Mouse (Mus musculus): ENCODE measurements around the gene Lin7b. TPM values are rescaled to one million over a fixed set of nuclear protein-coding genes. Genes with fewer than 3 reads are reported as not detected.

Lin7b gene
- polyA plus RNA-seq, 1 experiment = 1.0 TPM

DNA sequence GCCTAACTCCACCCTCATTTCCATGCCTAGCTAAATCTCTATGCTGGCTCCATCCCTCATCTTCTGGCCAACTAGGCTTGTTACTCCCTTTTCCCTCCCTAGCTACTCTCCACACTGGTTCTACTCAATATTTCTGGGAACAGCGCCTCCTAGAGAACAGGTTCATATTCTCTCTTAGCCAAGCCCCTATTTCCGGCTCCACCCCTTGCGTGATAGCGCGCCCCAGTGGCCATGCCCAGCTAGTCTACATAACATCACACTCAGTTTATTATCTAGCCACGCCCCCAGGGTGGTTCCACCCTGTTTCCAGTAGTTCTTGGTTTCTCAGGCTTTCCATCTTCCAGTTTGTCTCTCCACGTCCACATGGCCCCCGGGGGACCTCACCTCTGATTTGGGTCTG lies 29.1 kb downstream of the Lin7b start:
- TF ChIP-seq POLR2A (IDR thresholded peaks at IDR 0.05; ENCODE audit: control insufficient read depth, extremely low read depth, insufficient read depth, low read length, poor library complexity) (no peak), CTCF (IDR thresholded peaks at IDR 0.05; ENCODE audit: borderline replicate concordance, control insufficient read depth, extremely low read depth, insufficient read depth, low read length, poor library complexity) (no peak)
- Histone ChIP-seq H3K27me3 (ENCODE audit: control insufficient read depth, insufficient read depth, low read length) (peaks cover 12% of the 10 kb centered on the region; the same call in 1 of the 2 replicates), H3K4me3 (ENCODE audit: control insufficient read depth, insufficient read depth, low read length) (no peak overlapping the region), H3K36me3 (ENCODE audit: control insufficient read depth, insufficient read depth, low read length) (no peaks in the 10 kb centered on the region), H3K27ac (ENCODE audit: control insufficient read depth, insufficient read depth, low read length) (no peak overlapping the region), H3K4me1 (replicated peaks; ENCODE audit: control insufficient read depth, insufficient read depth, low read length) (peaks cover 25% of the 10 kb centered on the region)
- peak; percentile 68 for DNase-seq
- WGBS = 7% methylated on average over 8 of the region's 8 CpGs

GRCm38 (mm10) chr7:45340669-45341068 lies 29.7 kb downstream of the Lin7b start:
- Histone ChIP-seq H3K27ac (ENCODE audit: control insufficient read depth, insufficient read depth, low read length) (no peak overlapping the region), H3K4me3 (ENCODE audit: control insufficient read depth, insufficient read depth, low read length) (no peak overlapping the region), H3K27me3 (ENCODE audit: control insufficient read depth, insufficient read depth, low read length) (peaks cover 12% of the 10 kb centered on the region; the same call in 1 of the 2 replicates), H3K4me1 (replicated peaks; ENCODE audit: control insufficient read depth, insufficient read depth, low read length) (peaks cover 25% of the 10 kb centered on the region), H3K36me3 (ENCODE audit: control insufficient read depth, insufficient read depth, low read length) (no peaks in the 10 kb centered on the region)
- TF ChIP-seq CTCF (IDR thresholded peaks at IDR 0.05; ENCODE audit: borderline replicate concordance, control insufficient read depth, extremely low read depth, insufficient read depth, low read length, poor library complexity) (no peak), POLR2A (IDR thresholded peaks at IDR 0.05; ENCODE audit: control insufficient read depth, extremely low read depth, insufficient read depth, low read length, poor library complexity) (no peak)
- 7% methylated on average over 11 of the region's 11 CpGs for WGBS
- DNase-seq = no peak

DNA sequence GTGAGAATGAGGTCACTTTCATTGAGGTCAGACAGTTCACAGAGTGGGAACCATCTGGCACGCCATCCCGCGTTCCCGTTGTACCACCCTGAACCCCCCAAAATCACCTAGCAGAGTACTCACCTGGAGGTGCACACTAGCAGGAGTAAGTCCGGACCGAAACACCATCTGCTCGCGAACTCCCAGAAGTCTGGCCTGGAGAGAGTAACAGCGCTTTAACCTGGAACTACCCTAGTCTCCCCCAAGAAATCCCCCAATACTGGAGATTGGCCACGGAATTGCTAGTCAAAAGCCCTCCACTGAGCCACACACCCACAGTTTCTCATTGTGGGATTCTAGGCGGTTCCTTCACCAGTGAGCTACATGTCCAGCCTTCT lies 30.3 kb downstream of the Lin7b start:
- H3K27ac ChIP-seq (ENCODE audit: control insufficient read depth, insufficient read depth, low read length) = no peak overlapping the region
- 8% methylated on average over 11 of the region's 11 CpGs for WGBS
- TF ChIP-seq POLR2A (IDR thresholded peaks at IDR 0.05; ENCODE audit: control insufficient read depth, extremely low read depth, insufficient read depth, low read length, poor library complexity) (no peak), CTCF (IDR thresholded peaks at IDR 0.05; ENCODE audit: borderline replicate concordance, control insufficient read depth, extremely low read depth, insufficient read depth, low read length, poor library complexity) (no peak)
- H3K36me3 ChIP-seq (ENCODE audit: control insufficient read depth, insufficient read depth, low read length) = no peaks in the 10 kb centered on the region
- H3K4me3 ChIP-seq (ENCODE audit: control insufficient read depth, insufficient read depth, low read length) = no peak overlapping the region
- no peak for DNase-seq
- peaks cover 25% of the 10 kb centered on the region for H3K4me1 ChIP-seq (replicated peaks; ENCODE audit: control insufficient read depth, insufficient read depth, low read length)
- peaks cover 12% of the 10 kb centered on the region; the same call in 1 of the 2 replicates for H3K27me3 ChIP-seq (ENCODE audit: control insufficient read depth, insufficient read depth, low read length)

DNA sequence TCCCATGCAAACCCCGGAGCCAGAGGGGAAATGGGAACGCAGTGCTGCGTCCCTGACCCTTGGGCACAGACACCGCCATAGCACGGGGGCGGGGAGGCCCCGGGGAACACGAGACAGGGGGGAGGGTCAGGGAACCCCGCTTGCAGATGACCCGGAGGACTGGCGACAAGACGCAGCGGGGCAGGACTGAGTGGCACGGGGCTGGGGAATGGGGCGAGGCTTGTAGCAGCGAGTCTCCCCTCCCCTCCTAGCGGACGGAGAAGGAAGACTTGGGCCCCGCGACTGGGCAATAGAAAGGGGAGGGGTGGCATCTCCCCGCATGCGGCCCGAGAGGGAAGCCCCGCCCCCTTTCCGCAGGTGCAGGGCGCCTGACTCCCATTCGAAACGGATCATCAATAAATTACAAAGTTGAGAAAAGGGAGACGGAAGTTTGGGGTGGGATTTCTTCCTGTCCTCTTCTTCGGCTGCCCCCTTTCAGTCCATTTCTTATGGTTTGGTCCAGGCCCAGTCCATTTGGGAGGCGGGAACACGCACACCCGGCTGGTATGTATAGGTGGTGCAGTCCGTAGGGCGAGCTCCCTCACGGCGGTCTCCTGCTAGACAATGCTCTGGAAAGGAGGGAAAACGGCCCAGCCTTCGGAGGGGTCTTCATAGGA lies 30.8 kb downstream of the Lin7b start:
- Histone ChIP-seq H3K4me3 (ENCODE audit: control insufficient read depth, insufficient read depth, low read length) (peak overlapping the region; percentile 10; the same call in 1 of the 2 replicates), H3K27ac (ENCODE audit: control insufficient read depth, insufficient read depth, low read length) (no peak overlapping the region), H3K4me1 (replicated peaks; ENCODE audit: control insufficient read depth, insufficient read depth, low read length) (peaks cover 25% of the 10 kb centered on the region), H3K27me3 (ENCODE audit: control insufficient read depth, insufficient read depth, low read length) (peaks cover 12% of the 10 kb centered on the region; the same call in 1 of the 2 replicates), H3K36me3 (ENCODE audit: control insufficient read depth, insufficient read depth, low read length) (no peaks in the 10 kb centered on the region)
- WGBS = 1% methylated on average over 39 of the region's 39 CpGs
- peak; percentile 25 for DNase-seq
- no peak for TF ChIP-seq CTCF (IDR thresholded peaks at IDR 0.05; ENCODE audit: borderline replicate concordance, control insufficient read depth, extremely low read depth, insufficient read depth, low read length, poor library complexity)
- TF ChIP-seq POLR2A (IDR thresholded peaks at IDR 0.05; ENCODE audit: control insufficient read depth, extremely low read depth, insufficient read depth, low read length, poor library complexity) = no peak

GRCm38 (mm10) chr7:45338161-45338911 lies 32.0 kb downstream of the Lin7b start:
- peaks cover 12% of the 10 kb centered on the region; the same call in 1 of the 2 replicates for H3K27me3 ChIP-seq (ENCODE audit: control insufficient read depth, insufficient read depth, low read length)
- H3K4me3 ChIP-seq (ENCODE audit: control insufficient read depth, insufficient read depth, low read length) = no peak overlapping the region
- WGBS = 5% methylated on average over 14 of the region's 14 CpGs
- peaks cover 27% of the 10 kb centered on the region for H3K4me1 ChIP-seq (replicated peaks; ENCODE audit: control insufficient read depth, insufficient read depth, low read length)
- H3K36me3 ChIP-seq (ENCODE audit: control insufficient read depth, insufficient read depth, low read length) = no peaks in the 10 kb centered on the region
- no peak overlapping the region for H3K27ac ChIP-seq (ENCODE audit: control insufficient read depth, insufficient read depth, low read length)
- peak; percentile 35 for DNase-seq
- TF ChIP-seq POLR2A (IDR thresholded peaks at IDR 0.05; ENCODE audit: control insufficient read depth, extremely low read depth, insufficient read depth, low read length, poor library complexity) (no peak), CTCF (IDR thresholded peaks at IDR 0.05; ENCODE audit: borderline replicate concordance, control insufficient read depth, extremely low read depth, insufficient read depth, low read length, poor library complexity) (no peak)

DNA sequence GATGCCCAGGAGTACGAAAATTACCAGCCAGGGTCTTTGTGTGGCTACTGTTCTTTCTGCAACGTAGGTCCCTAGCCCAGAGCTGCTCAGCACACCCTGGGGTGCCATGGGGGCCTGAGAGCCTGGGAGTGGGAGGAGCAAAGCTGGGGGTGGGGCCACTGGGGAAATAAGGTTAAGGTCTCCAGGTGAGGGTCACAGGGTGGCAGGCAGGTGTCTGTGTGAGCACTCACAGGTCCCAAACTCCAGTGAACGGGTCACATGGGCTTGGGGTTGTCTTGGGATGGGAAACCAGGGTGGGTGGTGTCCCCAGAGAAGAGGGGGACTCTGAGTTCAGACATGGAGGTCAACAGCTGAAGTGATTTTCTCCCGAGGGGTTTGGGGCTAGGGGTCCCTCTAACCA lies 32.9 kb downstream of the Lin7b start:
- 26% methylated on average over 4 of the region's 4 CpGs for WGBS
- Histone ChIP-seq H3K27me3 (ENCODE audit: control insufficient read depth, insufficient read depth, low read length) (peaks cover 12% of the 10 kb centered on the region; the same call in 1 of the 2 replicates), H3K4me3 (ENCODE audit: control insufficient read depth, insufficient read depth, low read length) (no peak overlapping the region), H3K36me3 (ENCODE audit: control insufficient read depth, insufficient read depth, low read length) (no peaks in the 10 kb centered on the region), H3K4me1 (replicated peaks; ENCODE audit: control insufficient read depth, insufficient read depth, low read length) (peaks cover 34% of the 10 kb centered on the region), H3K27ac (ENCODE audit: control insufficient read depth, insufficient read depth, low read length) (no peak overlapping the region)
- TF ChIP-seq POLR2A (IDR thresholded peaks at IDR 0.05; ENCODE audit: control insufficient read depth, extremely low read depth, insufficient read depth, low read length, poor library complexity) = no peak
- no peak for TF ChIP-seq CTCF (IDR thresholded peaks at IDR 0.05; ENCODE audit: borderline replicate concordance, control insufficient read depth, extremely low read depth, insufficient read depth, low read length, poor library complexity)
- DNase-seq = no peak

Data from thymus, adult 2 months (tissue).